Mouse (Mus musculus) MEL-GATA-1-ER (cell line): Measurements from ENCODE around the gene Cradd.

ENCODE experiments used
- DNase-seq: peaks from one replicate; pipeline ENCODE4 v3.0.0-alpha.2; 2012; ENCODE audit warnings: low read depth; ENCODE audit errors: extremely low read depth

The Cradd gene

DNA sequence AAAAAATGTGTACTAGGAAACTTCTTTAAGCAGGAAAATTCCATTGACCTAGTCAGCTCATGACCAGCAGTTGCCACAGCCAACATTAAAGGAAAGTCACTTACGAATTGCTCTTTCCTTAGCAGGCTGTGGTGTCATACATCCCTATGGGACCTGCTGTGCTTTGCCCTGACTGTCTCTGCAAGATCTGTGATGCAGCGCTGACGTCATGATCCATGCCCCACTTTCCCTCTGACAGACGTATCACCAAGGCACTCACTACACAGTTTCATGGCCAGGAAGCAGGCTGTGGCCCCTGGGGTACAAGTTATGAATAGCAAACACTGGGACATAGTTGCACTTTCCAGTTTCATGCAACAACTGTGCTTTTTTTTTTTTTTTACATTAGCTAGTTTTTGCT, 113.8 kb downstream of the Cradd start:
- no peak for DNase-seq

DNA sequence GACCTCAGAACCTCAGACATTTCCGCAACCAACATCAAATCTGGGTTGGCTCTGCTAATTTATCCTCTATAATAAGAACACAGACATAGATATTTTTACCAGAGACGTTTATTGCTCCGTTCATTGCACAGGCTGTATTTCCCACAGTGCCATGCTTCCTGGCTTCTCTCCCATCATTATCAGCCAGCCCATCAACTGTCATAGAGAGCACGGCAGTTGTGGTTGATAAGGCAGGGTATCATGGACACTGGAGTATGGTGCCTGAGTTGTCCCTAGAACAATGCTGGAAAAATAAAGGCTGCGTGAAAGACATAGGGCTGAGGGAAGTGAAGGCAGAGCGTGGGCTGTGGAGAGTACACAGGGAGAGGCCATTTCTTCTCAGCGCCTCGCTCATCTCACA, 116.5 kb downstream of the Cradd start:
- DNase-seq: no peak

DNA sequence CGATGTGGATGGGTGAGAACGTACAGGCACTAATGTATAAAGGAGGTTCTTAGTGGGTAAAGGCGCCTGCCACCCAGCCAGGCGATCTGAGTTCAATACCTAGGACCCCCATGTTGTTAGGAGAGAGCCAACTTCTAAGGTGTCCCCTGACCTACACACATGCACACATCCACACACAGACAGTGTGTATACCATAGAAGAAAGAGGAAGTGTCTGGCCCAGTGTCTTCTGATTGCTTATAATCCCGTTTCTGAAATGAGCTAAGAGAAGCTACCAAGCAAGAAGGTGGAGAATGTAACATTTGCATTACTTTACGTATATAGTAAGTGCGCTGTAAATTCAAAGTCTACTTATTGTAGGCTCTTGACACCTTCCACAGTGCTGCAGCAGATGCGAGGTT, 122.4 kb downstream of the Cradd start:
- peak; percentile 62 for DNase-seq

DNA sequence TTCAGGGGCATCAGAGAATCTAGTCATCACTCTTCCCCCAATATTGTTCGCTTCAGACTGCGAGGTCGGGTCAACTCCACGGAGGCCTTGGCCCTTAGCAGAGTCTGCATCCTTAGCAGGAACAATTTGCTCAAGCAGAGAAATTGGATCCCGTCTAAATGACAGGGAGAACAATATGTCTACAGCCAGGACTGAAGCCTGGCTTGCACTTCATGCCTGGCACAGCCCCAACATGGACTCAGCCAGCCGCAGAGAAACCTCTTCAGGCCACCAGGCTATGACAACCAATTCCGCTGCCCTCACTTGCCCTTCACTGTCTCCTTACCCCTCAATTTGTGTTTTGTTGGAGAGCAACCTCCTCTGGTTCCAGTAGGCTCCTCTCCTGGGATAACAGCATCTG, 123.6 kb downstream of the Cradd start:
- DNase-seq: no peak

DNA sequence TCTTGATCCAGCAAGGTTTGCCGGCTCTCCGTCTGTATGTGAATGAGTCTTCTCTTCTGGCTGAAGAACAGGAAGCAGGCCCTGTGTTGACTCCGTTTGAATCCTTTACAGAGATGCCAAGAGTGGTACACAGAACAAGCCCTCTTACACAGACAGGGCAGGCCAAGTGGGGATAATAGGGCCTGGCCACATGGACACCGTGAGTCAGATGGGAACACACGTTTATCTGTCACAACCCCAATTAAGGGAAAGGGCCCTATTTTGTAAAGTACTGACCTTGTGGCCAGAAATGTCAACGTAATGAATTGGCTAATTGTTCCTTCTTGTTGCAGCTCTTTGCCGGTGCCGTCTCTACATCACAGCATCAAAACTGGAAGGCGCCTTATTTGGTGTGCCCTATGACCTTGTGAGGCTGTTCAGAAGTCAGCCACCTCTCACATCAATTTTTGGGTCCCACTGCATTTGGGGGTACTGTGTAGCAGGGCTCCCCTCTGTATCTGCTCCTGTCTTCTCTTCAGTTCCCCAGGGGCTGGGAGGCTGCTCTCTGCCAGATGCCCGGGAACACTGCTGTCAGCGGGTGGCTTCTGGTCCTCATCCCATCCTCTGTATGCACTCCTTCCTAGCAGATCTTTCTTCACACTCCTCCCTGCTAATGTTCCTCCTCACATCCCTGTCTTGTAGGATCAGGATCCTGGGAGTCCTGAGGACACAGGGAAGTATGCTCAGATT, 124.2 kb downstream of the Cradd start:
- DNase-seq: no peak

DNA sequence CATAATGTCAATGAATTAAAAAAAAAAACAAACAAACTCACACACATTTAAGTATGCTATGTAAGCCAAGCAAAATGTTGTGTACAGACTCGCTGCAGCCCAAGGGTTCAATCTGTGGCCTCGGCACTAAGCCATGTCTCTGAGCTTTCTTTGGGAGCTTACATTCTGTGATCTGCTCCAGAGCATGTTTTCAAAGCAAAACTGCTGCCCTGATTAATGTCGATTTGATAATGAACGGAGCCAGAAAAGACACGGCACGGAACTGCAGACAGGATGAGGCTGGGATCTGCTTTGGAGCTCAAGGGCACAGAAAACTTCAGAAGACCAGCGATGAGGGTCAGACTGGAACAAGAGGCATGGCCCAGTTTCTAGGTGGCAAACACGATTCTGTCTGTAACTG, 126.6 kb downstream of the Cradd start:
- DNase-seq: no peak

DNA sequence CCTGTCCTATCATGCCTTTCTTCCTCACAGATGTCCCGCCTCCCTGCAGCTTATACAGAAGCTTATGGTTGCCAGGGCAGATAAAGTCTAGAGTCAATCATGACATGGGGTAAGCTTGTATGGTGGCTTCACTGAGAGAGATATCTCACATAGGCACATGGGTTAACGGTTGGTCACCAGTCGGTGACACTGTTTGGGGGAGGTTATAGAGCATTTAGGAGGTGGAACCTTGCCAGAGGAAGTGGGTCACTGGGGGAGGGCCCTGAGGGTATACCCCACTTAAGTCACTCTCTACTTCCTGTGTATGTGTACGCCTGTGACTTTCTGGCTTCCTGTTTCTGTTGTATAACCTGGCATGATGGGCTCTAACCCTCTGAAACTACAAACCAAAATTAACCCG, 128.2 kb downstream of the Cradd start:
- peak; percentile 87 for DNase-seq

DNA sequence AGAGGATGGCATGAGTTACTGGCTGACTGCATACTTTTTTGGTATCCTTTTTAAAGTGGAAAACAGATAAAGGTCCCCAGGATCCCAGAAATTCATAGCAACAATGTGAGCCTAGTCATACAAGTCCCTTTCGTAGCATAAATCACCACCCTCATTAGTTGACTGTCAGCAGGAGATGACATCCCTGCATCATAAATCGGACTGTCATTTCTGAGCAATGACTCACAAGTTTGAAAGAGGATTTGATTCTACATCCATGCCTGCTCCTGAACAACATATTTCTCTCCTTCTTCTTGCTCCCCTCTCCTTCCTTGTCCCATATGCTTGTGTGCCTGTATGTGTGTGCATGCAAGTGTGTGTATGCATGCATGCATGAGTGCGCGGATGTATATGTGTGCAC, 129.2 kb downstream of the Cradd start:
- no peak for DNase-seq

DNA sequence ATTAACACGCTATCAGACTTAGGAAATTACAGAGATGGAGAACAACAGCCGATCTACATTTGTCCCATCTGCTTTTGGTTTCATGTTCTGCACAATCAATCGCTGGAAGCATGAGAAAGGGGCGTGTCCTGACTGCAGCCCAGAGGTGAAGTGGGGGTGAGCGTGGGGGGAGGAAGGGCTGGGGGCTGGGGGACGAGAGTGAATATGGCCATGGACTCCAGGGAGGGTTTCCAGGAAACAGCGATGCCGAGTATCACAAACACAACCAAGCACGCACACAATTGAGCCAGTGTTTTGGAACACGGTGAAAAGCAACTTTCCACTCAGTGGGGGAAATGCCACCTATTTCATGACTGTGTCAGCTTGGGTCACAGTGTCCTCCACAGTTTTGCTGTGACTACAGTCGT, 130.1 kb downstream of the Cradd start:
- DNase-seq: no peak

DNA sequence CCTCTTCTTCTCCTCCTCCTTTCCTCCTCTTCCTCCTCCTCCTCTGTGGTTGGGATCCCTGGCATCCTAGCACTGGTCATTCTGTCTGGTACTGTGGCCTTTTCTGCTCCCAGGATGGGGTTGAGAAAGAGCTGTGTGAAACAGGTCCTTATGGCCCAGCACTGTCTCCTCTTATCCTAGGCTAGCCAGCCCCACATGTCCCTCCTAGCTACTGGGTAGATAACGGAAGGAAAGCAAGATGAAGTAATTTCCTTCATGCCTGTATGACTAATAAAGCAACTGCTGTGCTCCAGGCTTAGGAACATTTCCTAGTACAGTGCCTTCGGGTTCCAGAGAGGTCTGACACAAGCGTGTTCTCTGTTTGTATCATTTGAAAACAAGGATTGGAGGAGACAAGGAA, 132.1 kb downstream of the Cradd start:
- peak; percentile 54 for DNase-seq

DNA sequence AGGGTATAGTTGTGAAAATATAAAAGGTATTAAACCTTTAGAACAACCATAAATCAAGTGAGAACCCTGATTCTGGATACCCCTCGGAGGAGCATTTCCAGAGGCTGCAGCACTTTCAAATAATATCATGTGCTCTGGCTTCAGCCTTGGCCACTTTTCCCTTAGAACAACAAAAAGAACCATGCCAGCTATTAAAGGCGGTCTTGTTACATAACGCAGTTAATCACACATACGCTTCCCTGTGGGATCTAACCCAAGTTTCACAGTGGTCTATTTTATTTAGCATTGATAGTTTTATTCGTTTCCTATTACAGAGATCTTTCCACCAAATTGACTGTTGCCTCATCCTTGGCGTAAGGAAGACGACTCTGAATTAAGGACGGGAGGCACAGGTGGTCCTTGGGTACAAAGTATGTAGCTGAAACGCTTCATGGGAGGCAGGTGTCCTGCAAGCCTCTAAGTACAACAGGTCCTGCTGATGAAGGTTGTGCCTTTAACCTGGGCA, 132.7 kb downstream of the Cradd start:
- DNase-seq: no peak

DNA sequence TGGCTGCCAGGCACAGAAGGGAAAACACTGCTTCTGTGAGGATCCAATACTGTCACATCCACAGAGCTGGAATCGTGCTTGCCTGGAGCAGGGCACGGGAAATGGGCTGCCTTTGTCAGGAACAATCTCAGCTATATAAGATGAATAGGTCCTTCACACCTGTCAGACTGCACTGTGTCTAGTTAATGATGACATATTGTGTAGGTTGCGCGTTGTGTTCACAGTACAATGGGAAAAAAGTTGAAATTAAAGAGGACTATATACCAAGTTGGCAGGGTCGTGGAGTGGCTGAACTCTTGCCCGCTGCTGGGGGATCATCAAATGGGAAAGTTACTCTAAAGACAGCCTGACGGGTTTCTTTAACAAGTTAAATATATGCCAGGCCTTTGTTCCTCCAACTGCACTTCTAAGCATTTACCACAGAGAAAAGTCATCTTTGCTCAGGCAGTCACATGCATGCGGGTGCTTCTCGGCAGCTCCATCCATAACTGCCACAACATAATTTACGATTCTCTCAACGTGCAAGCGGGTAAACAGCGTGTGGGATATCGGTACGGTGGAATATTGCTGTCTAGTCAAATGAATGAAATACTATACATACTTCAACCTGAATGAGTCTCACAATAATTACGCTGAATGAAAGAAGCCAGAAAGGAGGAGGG, 134.3 kb downstream of the Cradd start:
- no peak for DNase-seq

DNA sequence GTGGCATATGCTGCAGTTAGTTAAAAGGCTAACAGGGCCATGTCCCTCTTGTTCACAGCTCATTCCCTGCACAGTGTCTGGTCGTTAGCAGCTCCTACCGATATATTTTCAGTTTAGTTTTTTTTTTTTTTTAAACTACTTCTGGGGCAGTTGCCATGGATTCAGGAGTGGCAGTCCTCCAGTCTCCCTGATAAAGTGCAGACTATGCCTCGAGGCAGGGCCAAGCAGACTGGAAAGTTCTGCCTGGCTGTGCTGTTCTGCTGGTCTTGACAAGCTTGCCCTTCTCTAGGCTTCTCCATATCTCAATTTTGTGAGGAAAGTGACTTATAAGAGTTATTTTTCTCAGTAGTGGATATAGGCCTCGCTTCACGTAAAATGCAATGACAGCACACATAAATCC, 139.7 kb downstream of the Cradd start:
- DNase-seq: no peak

DNA sequence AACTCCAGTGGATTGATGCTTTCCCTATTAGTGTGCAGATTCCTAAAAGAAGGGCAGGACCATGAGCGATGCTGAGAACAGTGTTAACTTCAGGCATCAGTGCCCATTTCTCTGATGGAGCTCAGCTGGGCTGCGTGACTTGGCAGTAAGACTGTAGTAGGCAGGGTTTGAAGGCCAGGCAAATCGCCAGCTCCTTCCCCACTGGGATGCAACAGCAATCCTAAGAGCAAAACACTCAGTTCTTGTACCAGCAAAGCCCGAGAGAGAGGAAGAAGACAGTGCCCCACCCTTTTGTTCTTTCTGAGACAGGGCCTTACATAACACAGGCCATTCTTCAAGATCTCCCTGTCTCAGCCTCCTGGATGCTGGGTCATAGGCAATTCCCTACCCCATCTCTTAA, 140.9 kb downstream of the Cradd start:
- DNase-seq: no peak

DNA sequence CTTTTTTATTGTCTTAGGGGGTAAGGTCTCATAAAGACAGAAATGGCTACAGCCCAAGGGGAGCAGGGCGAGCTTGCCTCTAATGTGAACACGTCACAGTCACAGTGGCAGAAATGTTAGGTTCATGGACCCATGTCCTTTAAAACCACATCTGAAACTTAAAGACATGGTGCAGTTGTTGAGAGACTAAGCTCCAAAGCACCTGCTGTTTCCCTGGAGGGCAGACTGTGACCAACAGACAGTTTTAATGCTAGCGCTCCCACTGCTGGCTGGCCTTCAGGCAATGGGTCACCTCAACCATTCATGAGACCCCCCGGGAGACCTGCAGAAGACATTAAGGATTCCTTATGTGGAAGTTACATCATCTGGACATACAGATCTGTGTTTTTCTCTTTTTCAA, 141.5 kb downstream of the Cradd start:
- no peak for DNase-seq

DNA sequence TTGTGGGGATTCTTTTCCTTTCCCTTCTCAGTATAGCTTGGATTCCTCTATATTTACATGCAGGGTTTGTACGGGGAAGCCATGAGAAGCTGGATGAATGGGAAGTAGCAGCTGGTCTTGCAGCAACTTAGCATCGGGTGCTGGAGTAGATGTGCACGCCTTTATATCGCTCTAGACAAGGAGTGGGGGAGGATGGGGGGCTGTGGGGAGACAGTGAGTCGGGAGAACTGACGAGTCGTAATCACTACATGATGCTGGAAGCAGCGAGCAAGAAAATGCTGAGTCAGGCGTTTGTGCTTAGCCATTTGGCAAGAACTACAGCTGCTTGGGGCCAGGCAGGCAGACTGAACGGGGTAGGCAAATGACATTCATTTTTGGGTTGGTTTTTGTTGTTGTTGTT, 142.4 kb downstream of the Cradd start:
- DNase-seq: peak; percentile 29

DNA sequence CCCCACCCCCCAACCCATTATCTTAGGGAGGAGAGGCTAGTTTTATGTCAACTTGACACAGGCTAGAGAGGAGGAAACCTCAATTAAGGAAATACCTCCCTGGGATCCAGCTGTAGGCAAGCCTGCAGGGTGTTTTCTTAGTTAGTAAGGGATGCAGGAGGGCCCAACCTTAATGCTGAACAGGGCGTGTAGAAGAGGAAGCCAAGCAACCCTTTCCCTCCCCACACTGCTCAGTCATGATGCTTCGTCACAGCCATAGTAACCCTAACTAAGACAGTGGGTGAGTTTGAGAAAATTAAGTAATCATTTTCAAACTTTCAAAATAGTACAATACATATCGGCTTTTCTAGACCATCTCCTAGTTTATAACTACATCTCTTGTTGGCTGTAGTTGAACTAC, 143.0 kb downstream of the Cradd start:
- peak; percentile 58 for DNase-seq

DNA sequence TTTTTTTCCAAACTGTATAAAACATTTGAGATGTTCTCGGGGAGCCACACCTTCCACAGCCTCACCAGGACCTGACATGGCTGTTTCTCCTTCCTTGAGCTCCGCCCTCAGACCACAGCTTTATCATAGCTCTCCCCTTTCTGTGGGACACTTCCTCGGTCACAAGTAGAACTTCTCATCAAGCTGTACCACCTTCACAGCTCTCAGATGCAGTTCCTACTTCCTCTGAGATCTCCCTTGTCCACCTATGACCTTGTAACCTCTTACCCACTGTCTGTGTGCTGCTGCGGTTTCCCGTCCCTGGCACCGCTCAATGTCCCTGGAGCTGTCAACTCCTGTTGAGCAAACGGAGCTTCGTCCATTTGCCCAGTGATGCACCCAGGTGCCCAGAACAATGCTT, 143.8 kb downstream of the Cradd start:
- DNase-seq: peak; percentile 87

DNA sequence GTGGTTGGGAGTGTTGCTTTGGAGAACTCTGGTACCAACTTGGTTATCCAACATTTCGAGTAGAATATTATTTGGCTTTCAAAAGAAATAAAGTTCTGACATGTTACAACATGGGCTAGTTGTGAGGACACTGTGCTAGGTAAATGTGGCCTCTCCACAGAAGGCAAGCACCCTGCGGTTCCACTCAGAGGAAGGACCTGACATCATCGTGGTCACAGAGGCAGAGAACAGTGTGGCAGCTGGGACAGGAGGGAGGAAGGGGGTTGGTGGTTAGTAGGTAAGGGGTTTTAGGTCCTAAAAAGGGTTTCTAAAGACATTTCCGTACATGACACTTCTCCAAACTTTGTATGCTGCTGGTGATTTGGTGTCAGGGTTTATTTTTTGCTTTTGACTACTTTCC, 145.1 kb downstream of the Cradd start:
- no peak for DNase-seq

DNA sequence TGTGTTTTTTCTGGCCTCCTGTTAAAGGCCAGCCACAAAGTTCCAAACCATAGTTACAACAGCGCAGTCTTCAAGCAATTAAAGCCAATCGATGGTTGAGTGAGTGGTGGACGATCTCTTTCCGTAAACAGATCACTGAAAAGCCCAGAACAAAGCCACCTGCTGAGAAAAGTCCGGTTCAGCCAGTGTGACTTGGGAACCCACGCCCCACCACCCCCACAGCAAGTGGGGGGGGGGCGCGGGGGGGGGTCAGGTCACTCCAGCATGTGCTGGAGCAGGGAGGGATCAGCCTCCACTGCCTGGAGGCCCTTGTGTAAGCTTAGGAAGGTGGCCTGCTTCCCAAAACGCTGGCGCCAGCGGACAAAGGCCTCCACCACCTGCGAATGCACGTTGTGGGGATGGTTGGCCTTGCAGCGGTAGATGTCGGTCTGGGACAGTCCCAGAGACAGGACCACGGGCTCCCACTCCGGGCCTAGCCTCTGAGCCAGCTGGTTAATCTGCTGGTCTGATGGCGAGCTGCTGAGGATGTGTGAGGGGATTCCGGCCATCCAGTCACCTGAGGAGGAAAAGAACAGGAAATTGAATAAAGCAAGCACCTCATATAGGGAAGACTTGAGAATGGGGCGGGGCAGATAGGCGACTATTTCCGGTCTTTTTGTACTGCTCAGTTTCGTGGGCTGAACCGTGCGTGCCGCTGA, 148.4 kb downstream of the Cradd start:
- DNase-seq: no peak

DNA sequence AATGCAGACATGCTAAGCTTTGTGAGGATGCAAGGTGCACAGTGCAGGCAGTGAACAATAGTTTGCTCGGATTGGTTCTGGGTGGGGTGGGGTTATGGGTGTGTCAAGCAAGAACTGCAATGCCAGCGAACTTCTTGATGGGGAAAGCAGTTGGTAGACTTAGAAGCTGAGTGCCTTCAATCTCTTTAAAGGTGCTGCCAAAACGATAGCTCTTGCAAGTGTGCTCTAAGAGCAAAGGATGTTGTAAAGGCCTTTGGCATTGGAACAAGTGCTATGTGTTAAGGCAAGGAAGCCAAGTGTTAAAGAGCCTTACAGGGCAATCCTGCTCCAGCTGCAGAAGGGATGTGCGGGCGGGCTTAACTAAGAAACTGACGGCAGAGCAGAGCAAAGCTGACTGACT, 149.7 kb downstream of the Cradd start:
- DNase-seq: no peak

DNA sequence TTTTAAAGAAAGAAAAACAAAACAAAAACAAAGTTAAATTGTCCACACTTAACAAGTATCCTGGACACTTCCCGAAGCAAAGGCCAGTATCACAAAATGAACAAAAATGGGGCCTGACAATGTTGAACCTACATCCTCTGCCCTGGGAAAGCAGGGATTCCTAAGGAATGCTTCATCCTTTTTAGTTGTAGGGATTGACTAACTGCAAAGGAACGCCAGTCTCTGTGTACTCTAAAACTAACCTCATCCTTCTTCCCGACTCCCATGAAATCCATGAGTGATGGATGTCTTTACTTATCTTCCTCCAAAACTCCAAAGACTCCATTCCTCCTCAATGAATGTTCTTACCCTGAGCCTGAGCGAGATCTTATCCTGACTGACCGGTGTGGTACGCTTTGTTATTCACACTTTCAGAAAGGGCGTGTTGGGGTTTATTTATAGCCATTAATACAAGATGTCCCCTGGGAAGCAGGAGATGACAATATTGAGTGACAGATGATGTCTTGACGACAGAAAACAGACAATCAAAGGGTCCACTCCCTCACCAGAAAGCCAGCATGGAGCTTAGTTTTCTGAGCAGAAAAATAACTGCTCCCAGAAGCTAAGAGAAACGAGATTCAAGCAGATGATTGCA, 153.1 kb downstream of the Cradd start:
- no peak for DNase-seq
